Mouse (Mus musculus) right cerebral cortex, adult 18-20 months (tissue): ENCODE results near the gene Fndc3b.
"Not testable (repeated sequence)": the region's sequence is repeated elsewhere in the genome, so short reads cannot be mapped to it uniquely, and the experiment has no call there.

Source experiments
- DNase-seq: peaks from one replicate; pipeline ENCODE4 v3.0.0; 2022; ENCODE audit warnings: mixed read lengths

Fndc3b gene

DNA sequence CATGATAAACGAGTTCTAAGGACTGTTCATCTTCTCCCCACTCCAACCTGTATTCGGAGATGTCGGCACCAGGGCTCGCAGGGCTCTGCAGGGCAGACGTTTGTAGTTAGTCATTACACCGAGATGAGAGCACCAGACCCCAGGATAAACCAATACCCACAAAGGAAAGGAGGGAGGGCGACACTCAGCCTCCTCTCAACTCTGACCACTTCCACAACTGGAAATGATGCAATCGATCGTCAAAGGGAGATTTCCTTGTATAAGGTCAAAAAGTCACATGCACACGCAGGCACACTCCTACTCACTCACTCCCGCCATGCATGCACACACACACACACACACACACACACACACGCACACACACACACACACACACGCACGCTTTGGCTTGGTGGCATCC lies 254.6 kb downstream of the Fndc3b start:
- DNase-seq, result no peak

DNA sequence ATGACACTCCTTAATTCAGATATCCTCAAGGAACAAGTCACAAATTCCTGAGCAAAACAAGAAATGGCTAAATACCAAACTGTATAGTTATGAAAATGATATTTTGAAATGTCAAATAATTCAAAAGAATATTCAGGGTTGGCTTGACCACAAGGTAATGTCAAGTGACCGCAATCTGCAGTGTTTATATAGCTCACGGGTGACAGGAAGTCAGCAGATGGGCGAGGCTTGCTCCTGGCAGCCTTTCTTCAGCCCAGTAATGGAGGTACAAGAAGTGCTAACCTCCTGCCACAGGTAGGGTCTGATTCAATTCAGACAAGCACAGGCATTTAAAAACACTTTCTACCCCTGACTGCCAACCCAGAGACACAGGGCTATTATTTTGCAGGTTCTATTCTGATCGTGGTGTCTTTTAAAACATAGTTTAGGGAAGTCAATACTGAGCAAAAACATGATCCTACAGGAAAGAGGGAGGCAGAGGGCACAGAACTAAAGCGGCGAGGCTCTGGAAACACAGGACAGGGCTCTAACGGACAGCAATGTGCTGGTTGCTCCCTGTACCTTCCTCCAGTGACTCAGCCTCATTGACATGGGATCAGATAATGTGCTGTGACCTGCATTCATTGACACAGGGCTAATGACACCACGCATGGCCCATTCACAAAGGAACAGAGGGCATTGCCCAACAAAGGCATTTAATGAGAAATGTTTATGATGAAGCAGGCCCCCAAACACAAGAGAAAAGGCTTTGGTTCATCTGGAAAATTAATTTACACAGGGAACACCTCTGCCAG lies 256.5 kb downstream of the Fndc3b start:
- DNase-seq, result no peak

DNA sequence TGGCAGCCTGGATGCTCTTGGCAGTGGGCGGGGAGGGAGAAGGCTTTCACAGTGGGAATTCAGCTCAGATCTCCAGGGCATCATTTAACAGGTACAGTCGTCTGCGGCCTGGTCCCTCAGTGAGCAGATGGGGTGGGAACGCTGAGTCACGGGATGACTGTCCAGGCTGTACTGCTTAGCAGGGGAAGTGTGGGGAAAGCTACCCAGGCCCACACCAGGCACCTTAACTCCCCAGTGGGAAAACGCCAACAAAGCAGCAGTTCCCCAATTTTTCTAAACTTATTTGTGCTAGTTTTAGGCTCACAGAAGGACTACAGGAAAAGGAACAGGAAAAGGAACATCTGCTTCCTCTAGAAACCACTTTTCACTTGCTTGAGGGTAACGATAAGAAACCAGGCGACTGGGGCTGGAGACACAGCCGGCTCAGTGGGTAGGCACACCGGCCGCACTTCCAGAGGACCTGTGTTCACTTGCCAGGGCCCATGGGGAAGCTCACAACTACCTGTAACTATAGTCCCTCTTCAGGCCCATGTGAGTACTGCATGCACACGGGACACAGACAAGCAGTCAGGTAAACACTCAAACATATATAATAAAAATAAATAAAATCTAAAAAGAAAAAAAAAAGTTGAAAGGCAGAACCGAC lies 257.5 kb downstream of the Fndc3b start:
- DNase-seq, result peak; percentile 34

DNA sequence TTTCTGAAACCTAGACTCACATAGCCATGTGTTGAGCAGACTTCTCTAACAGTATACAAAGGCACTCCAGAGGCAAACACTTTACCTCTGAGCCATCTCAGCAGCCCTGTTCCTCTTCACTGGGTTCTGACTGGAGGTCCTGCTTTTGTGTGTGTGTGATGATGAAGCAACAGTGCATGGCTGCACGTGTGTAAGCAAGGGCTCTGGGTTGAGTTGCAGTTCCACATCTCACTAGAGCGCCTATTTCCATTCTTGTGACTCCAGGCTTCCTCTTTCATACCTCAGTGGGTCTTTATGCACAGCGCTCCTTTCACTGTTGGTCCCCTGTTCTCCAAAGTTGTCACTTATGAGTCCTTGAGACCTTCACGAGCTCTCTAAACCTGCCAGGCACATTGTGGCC lies 261.7 kb downstream of the Fndc3b start:
- DNase-seq, result no peak

DNA sequence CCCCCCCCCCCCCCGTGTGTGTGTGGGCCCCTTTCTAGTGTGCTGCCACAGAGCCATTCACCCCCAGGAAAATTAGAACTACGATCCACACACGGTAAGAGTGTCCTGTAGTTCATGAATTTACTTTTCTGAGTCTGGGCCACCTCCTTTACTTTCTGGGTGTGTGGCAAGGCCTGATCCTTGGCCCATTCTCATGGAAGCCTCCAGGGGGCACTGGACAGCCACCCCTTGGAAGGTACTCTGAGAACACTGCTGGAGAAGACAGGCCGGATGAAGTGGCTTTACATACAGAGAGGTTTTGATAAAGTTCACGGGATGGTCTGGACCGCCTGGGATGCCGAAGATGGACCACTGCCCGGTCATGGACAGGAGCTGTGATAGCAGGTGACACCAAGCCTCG lies 262.7 kb downstream of the Fndc3b start:
- DNase-seq, result no peak

DNA sequence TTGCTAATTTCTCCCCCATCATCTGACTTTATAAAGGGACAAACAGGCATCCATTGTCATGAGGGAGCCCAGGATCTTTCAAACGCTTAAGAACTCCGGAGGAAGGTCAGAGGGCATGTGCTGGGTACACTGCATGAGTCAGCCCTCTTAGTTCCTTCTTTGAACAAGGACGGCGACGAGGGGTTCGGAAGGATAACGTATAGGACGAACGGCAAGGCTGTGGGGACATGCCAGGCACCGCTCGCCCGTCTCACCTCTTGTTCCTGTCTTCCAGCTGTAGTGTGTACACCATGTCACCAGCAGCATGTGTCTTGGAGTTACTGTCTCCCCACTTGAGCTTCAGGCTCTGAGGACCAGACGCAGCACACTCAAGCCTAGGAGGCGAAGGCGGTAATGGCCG lies 271.4 kb downstream of the Fndc3b start:
- no peak for DNase-seq

DNA sequence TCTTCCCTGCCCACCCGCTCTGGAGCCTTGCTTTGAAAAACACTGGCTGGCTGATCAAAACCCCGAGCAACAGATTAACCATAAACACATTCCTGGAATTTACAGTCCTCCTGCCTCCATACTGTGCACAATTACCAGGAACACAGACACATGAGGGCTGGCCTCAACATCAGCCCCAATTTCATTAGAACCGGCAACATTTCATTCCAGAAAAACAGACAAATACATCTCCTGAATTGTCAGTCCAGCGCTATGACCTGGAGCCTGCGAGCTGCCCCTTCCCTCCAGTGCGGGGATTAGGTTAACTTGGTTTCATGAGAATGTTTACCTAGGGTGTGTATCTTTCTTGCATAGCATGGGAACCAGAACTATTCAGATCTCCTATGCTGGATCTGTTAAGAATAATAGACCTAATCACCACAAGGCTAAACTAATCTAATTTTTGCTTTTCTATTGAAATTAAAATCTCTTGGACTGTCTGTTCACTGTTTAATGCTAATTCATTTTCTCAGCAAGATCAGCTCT lies 275.9 kb downstream of the Fndc3b start:
- DNase-seq, result no peak

DNA sequence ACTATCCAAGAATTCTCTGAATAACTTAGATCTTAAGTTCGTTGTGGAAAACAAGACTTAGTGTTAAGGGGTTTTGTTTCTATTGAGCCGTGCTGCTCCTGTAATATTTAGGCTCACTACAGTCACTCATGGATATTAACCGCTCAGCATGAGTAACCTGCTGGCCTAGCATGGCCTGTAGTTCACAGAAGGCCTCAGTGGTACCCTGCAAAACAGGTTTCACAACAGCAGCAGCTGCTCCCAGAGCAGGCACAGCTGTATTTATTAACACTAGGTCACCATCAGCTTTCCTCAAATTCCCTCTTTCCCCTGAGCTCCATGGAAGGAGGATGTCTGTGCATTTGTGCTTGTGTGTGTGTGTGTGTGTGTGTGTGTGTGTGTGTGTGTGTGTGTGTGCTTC lies 278.1 kb downstream of the Fndc3b start:
- DNase-seq, result no peak

DNA sequence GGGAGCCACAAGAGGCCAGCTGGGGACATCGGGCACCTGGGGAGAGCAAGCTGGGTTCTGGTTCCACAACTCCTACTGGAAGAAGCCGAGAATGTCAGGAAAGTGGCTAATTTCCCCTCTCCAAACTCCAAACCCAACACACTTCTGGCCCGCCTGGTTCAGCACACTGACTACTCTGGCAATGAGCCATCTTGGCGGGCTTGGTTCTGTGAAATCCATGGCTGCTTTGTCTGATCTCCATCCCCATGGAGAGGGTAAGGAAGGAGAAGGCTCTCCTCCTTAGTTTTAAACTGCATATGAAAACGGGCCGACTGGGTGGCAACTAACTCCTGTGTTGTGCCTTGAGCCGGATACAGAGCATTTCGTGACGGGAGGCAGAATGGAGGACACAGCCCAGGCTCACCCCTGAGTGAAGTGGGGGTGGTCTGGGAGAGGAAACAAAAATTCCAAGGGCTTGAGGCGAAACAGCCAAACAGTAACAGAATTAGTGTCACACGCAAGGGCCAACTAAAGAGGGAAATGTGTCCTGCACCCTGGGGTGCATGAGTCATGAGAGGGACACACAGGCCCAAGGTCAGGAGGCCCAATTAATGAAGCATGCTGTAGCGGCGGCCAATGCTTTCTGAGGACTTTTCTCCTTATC lies 280.4 kb downstream of the Fndc3b start:
- DNase-seq, result peak; percentile 15

DNA sequence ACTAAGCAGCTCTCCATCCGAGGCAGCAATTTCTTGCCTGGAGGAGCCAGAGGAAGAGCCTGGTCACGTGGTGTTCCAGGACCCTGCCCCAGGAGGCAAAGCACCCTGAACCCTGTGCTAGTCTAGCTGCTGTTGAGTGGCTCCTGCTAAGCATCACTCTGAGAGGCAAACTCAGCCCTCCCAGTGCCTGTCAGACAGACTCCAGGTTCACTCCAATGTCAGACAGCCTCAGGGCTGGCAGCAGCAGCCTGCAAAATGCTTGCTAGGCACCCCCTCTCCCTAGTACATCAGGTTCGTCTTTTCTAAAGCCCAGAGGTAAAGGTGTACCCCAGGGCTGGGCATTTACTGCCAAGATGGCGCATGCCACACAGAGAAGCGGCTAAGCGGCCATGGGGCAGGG lies 283.7 kb downstream of the Fndc3b start:
- no peak for DNase-seq

DNA sequence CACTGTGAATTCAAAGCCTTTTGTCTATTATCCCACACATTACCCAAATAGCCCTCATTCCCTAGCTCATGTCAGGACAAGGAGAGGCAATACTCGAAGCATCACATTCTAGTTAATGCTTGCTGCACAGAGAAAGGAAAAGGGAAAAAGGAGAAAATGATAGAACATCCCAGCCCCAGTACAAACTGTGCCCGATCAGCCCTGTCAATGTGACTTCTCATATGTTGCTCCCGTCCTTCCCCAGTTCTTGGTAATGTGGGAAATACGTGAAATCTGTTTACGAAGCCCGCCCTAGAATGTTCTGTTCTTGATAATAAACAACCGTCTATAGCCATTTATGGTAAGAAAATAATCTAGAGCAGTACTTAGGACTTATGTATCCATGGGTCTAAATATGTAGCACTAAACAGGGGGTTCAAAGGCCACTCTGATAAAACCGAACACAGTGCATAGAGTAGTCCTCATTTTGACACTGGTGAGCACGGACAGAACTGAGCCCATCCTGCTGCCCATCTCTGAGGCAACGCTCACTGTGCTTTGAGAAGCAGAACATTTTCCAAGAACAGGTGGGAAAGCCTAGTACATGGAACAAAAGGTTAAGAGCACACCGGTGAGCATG lies 286.9 kb downstream of the Fndc3b start:
- no peak for DNase-seq

DNA sequence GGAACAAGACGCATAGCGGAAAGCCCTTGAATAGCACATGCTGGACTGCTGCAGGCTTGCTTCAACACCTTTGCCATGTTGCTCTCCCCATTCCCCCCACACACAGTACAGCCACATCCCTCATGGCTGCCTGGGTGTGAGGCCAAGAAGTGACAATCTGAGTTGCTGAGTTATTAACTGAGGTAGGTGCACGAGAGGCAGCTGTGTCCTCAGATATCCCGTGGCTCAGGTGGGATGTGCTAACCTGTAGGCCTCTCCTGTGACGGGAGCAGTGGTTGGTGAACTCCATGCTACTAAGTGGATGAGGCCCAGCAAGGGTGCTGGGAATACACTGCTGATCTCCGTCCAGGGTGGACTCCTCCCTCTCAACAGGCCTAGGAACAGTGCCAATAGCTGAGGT lies 288.6 kb downstream of the Fndc3b start:
- DNase-seq, result no peak

DNA sequence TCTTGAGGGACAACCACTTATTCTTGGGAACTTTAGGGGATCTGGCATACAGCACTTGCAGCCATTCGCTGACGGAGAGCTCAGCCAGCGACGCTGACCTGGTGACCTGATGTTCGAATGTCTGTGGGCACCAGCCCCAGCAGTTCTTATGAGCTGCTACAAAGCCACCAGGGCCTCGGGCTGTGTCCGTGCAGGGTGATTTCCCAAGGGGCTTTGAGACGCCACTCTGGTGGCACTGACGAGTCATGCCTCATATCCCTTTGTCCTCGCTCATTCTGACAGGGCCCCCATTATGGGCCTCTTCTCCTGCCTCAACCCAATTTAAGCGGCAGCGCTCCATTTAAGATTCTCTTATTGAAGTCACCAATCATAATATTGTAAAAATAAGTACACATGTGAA lies 289.1 kb downstream of the Fndc3b start:
- no peak for DNase-seq

DNA sequence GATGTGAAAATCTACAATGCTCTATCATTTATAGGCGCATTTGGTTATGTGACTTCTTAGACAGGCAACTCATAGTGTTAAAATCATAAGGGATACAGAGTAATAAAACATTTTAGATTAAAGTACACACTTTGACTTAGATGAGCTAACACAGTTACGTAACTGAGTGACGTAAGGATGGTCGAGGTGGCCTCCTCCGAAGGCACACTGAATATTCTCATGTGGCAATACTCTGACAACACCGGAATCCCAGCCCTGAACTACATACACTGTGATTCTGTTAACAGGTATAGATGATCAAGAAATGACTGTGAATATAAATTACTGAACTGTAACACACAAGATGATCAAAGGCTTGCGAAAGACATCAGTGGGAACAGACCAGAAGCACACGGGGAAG lies 292.5 kb downstream of the Fndc3b start:
- DNase-seq, result no peak

DNA sequence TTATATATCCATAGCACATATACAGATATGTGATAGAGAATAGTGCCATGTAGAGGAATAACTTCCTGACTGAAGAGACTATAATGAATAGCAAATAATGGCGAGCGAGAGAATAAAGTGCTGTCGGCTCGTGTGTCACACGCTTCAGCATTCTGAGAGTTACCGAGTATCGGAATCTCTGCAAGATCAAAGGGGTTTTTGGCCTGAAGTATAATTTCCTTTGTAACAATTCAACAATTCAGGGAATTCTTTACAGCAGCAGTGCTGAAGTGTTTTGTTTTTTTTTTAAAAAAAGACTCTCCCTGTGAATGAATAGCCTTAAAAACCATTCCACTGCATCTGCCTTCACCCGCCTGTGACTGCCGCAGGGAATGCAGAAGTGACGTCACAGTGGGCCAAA lies 294.3 kb downstream of the Fndc3b start:
- DNase-seq, result no peak

DNA sequence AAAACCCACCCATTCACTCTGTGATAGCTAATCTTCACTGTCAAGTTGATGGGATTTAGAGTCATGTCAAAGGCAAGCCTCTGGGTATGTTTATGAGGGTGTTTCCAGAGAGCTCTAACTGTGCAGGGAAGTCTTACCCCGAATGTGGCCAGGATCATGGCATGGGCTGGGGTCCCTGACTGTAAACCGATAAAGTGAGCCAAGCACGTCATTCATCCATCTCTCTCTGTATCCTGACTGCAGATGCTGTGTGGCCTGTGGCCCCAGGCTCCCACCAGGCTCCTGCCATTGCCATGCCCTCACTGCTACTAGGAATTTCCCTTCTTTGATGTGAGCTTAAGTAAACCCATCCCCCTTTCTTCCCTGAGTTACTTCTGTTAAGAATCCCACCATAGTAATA lies 297.5 kb downstream of the Fndc3b start:
- DNase-seq, result no peak

DNA sequence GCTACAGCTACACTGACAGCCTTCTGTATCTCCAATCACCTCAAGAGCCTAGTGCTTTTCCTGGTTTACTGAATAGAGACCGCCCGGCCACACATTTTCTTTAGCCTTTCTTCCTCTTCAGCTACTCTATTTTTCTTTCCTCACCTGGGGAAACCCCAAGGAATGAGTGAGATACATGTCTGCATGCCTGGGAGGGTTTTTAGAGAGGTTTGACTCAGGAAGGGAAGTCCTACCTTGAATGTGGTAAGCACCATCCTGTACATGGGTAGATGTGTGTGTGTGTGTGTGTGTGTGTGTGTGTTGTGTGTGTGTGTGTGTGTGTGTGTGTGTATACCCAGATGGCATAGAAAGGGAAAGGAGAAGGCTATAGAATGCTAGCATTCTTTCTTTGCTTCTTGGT lies 299.8 kb downstream of the Fndc3b start:
- no peak for DNase-seq

DNA sequence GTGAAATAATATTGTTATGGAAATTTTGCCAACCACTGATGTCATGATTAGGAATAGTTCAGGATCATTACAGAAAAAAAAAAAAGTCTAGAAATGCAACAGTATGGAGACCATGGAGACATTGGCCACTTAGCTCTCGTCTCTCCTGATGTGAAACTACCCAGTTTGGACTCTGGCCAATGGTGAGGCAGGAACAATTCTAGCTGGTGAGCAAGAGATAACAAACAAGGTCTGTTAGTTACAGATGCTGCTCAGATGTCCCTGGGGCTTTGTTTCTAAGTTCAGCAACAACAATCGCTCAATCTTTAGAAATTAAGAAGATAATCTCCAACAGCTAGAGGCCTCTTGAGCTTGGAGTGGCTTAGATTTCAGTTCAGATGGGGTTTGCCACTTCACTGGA lies 302.5 kb downstream of the Fndc3b start:
- DNase-seq, result no peak

DNA sequence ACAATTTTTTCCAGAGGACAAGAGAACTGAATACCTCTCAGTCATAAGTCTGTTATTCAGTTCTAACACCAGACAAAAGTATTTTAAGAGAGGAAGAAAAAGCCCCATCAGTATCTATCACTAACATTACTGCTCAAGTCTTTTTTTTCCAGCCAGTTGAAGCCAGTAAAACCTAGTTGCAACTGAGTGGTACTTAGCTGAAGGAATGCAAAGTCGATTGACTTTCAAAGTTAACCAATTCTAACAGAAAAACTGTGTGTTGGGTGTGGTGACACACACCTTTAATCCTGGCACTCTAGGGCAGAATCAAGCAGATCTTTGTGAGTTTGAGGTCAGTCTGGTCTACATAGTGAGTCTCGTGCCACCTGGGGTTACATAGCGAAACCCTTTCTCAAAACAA lies 304.7 kb downstream of the Fndc3b start:
- DNase-seq, result no peak

DNA sequence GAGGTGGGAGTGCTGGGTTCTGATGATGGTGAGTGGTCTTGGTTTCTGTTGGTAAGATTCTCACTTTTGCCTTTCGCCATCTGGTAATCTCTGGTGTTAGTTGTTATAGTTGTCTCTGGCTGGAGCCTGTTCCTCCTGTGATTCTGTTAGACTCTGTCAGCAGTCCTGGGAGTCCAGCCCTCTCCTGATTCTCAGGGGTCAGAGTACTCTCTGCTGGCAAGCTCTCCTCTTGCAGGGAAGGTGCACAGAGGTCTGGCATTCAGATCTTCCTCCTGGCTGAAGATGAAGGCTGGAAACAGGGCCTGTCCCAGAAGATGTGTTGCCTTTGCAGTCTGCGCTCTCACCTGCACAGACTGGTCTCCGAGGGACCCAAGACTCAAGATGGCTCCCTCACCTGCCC lies 310.1 kb downstream of the Fndc3b start:
- DNase-seq, result not testable (repeated sequence)

DNA sequence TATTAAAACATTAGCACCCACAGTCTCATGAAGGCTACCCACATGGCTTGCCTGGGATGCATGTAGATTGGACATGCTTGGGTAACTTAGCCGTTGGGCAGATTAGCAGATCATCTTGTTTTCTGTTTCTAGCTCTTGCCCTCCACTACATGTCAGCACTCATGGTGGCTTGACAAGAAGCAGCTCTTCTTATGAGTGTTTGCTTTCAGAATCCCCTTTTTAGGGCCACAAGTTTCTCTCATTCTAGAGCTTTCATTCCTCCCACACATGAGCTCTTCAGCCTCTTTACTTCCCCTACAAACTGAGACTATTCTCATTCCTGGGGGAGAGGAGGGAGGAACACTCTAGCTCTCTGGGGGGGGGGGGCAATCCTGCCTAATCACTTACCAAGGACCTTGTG lies 321.2 kb downstream of the Fndc3b start:
- no peak for DNase-seq

DNA sequence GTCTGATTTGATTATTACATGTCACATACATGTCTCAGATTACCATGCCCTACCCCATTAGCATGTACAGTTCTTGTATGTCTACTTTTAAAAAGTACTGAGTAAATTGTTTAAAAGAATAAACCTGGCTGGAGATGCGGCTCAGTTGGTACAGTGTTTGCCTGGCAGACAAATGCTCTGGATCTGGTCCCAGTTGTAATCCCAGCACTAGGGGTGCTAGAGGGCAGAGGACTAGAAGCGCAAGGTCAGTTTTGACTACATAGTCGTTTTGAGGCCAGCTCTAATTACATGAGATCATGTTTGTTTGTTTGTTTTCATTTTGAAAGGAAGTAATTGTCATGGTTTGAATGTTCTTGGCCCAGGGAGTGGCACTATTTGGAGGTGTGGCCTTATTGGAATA lies 326.3 kb downstream of the Fndc3b start:
- DNase-seq, result no peak

DNA sequence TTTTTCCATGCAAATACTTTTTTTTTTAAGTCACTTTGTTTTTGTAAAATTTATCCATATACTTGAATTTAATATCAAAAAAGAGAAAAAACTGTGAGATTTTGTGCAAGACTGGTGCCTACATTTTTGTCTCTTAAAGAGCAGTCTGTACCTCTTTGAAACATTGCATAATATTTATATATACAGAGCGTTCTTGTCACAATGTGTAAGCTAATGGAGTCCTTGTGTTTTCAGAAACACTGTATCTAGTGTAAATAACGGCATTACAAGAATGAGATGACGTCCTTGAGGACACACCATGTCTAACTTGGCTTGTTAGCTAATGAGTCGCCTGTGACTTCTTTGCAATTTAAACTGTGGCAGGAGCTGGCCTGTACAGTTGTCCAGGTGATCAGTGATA lies 333.2 kb downstream of the Fndc3b start:
- DNase-seq, result no peak

DNA sequence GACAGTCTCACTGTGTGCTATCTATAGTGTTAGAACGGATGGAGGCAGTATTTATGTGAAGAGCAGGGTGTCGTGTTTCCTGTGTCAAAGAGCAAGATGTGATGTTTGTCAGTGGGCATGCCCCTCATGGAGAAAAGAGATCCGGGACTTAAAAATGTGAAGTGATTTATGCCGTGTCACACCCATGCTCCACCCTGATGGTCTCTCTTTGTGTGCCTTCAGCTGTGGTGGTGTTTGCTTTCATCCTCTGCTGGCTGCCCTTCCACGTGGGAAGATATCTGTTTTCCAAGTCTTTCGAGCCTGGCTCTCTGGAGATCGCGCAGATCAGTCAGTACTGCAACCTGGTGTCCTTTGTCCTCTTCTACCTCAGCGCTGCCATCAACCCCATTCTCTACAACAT lies 336.7 kb downstream of the Fndc3b start:
- DNase-seq, result no peak
